Mouse (Mus musculus): ENCODE results near the gene Cldn34b3. TPM values are rescaled to one million over a fixed set of nuclear protein-coding genes. Genes with fewer than 3 reads are reported as not detected.
"Not testable (repeated sequence)": the region's sequence is repeated elsewhere in the genome, so short reads cannot be mapped to it uniquely, and the experiment has no call there.

Gene Cldn34b3
- total RNA-seq (2021): not detected

DNA sequence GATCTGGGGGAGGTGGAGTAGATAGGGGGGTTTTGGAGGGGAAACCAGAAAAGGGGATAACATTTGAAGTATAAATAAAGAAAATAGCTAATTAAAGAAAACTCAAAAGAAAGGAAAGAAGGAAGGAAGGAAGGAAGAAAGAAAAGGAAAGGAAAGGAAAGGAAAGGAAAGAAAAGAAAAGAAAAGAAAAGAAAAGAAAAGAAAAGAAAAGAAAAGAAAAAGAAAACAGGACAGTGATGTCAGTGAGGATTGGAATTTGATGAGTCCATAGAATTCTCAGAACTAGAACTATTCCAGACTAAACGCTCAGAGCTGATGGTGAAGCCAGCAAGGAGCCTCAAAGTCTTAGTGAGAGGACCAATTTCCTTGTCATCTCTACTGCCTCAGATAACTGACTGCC is at the start of gene Cldn34b3:
TSS of gene Cldn34b3 (plus strand) at position 301 of the 400 bp plus-strand sequence.
- not testable (repeated sequence) for DNase-seq

Other genes starting within 250 kb of the Cldn34b3 start
- gene Cldn34b4, start 129.0 kb downstream of the Cldn34b3 start, total RNA-seq (2021): not detected

All from layer of hippocampus, postnatal 36 days (tissue).